Mouse (Mus musculus): ENCODE data around the gene Lmo4.

DNA sequence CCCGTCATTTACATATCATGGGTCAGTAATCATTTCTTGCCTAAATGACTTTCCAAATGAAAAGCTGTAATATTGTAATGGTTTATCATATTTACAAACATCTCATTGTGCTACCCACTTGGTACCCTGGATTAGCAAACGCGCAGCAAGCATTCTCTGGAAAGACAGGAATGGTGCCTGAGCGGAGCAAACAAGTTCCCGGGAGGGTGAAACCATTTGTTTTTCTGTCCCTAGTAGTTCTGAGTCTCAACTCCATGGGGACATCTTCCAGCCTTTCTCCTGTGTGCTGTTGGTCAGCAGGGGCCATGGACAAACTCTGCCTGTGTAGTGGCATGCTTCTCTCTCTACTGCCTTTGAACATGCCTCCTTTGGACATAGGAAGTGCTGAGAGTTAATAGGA, 64.2 kb downstream of the Lmo4 start:
- TF ChIP-seq CTCF (IDR thresholded peaks at IDR 0.05; ENCODE audit: control insufficient read depth, insufficient read depth, insufficient replicate concordance, low read depth, low read length) (no peak), POLR2A (IDR thresholded peaks at IDR 0.05; ENCODE audit: control insufficient read depth, low read depth, low read length) (no peak)

All from testis, adult 2 months (tissue).